Mouse (Mus musculus) mouse embryonic stem cell (cell line): ENCODE data around the gene Zmiz1.

Experiments
- in situ Hi-C, 2 experiments: fragments of 300-500 bp; cut with MboI; formaldehyde crosslinking; loops; 1 replicate in 1 of 2; 3 replicates in 1 of 2; pipeline ENCODE4 v1.14.3; 2019 to 2020; ENCODE audit warnings: low sequenced_read_pairs in 2 of 2, low pct_unique_long_range_greater_than_20kb in 1 of 2, mixed read lengths in 1 of 2; ENCODE audit not compliant: unreplicated experiment in 1 of 2

The Zmiz1 gene

GRCm38 (mm10) chr14:25609355-25609754 is 150.4 kb downstream of the Zmiz1 start:
- in situ Hi-C loops, result no loop called here

- in situ Hi-C loops, result no loop called here
Measured at GRCm38 (mm10) chr14:25610396-25611158, 151.6 kb downstream of the Zmiz1 start.

- in situ Hi-C loops, result no loop called here
Measured at GRCm38 (mm10) chr14:25611159-25611697, 152.2 kb downstream of the Zmiz1 start.

- in situ Hi-C loops, result no loop called here
Measured at GRCm38 (mm10) chr14:25611815-25612698, 153.1 kb downstream of the Zmiz1 start.

- in situ Hi-C loops, result no loop called here
Measured at GRCm38 (mm10) chr14:25613942-25614575, 155.1 kb downstream of the Zmiz1 start.

- in situ Hi-C loops, result no loop called here
Measured at GRCm38 (mm10) chr14:25614684-25615083, 155.7 kb downstream of the Zmiz1 start.

- in situ Hi-C loops, result no loop called here
Measured at GRCm38 (mm10) chr14:25615602-25616001, 156.6 kb downstream of the Zmiz1 start.

GRCm38 (mm10) chr14:25616009-25616723 is 157.2 kb downstream of the Zmiz1 start:
- in situ Hi-C loops, result no loop called here

- in situ Hi-C loops, result no loop called here
Measured at GRCm38 (mm10) chr14:25617264-25617663, 158.3 kb downstream of the Zmiz1 start.

- in situ Hi-C loops, result no loop called here
Measured at GRCm38 (mm10) chr14:25619066-25619762, 160.2 kb downstream of the Zmiz1 start.

GRCm38 (mm10) chr14:25620766-25621165 is 161.8 kb downstream of the Zmiz1 start:
- in situ Hi-C loops, result no loop called here

GRCm38 (mm10) chr14:25623698-25624097 is 164.7 kb downstream of the Zmiz1 start:
- in situ Hi-C loops, result no loop called here

GRCm38 (mm10) chr14:25624659-25625058 is 165.7 kb downstream of the Zmiz1 start:
- in situ Hi-C loops, result no loop called here

- in situ Hi-C loops, result no loop called here
Measured at GRCm38 (mm10) chr14:25627599-25628255, 168.7 kb downstream of the Zmiz1 start.

GRCm38 (mm10) chr14:25628448-25629099 is 169.6 kb downstream of the Zmiz1 start:
- in situ Hi-C loops, result no loop called here

GRCm38 (mm10) chr14:25629866-25630606 is 171.1 kb downstream of the Zmiz1 start:
- in situ Hi-C loops, result no loop called here
